Mouse (Mus musculus) cortical plate, adult 2 months (tissue): ENCODE measurements around the gene Ipo11. TPM values are rescaled to one million over a fixed set of nuclear protein-coding genes. Genes with fewer than 3 reads are reported as not detected.

Experiments used
- H3K27ac ChIP-seq: fragments of 200-500 bp; 2 replicates; pipeline ENCODE4 v1.5.1; 2012; ENCODE audit warnings: low read length, control low read depth, inconsistent platforms; ENCODE audit not compliant: insufficient read depth
- H3K4me1 ChIP-seq: fragments of 200-500 bp; 2 replicates; pipeline ENCODE4 v1.6.1; 2011; ENCODE audit warnings: low read length; ENCODE audit not compliant: control insufficient read depth, insufficient read depth
- H3K4me3 ChIP-seq: fragments of 200-500 bp; 2 replicates; pipeline ENCODE4 v1.5.1; 2011; ENCODE audit warnings: mild to moderate bottlenecking, low read length, control low read depth; ENCODE audit not compliant: insufficient read depth
- CTCF ChIP-seq: fragments of 200-500 bp; IDR thresholded peaks from 2 replicates; pipeline ENCODE4 v1.5.1; 2011; ENCODE audit warnings: mild to moderate bottlenecking, control low read depth, low read length; ENCODE audit not compliant: insufficient read depth; ENCODE audit errors: extremely low read depth
- POLR2A ChIP-seq: fragments of 200-500 bp; IDR thresholded peaks from 2 replicates; pipeline ENCODE4 v1.6.1; 2011; ENCODE audit warnings: mild to moderate bottlenecking, low read length, control low read depth; ENCODE audit not compliant: insufficient read depth; ENCODE audit errors: extremely low read depth
- polyA plus RNA-seq: library from polyadenylated mRNA; depleted of rRNA; stranded (reverse); fragments of >200 nt; gene quantifications from 2 replicates; pipeline ENCODE4 v1.2.3, GENCODE M21; 2012

The Ipo11 gene
- polyA plus RNA-seq, 1 experiment: 45.6 TPM

DNA sequence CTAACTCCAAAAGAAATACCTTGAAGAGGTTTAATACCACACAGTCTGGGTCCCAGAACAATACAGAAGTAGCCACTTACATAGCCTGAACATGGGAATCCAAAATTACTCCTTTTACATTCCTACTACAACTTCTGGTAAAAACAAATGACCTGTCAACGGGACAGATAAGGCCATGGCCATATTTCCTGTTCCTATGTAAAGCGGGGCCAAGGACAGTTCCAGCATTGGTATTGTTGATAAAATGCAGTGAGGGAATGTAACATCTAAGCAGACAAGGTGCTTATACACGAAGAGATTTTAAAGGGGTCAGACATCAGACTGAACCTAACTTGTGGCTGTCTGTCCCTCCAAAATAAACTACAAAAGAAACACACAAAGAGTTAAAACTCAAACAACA, 91.8 kb downstream of the Ipo11 start:
- H3K4me3 ChIP-seq: no peak overlapping the region
- TF ChIP-seq CTCF: no peak
- no peak for TF ChIP-seq POLR2A
- no peaks in the 10 kb centered on the region for H3K4me1 ChIP-seq
- no peak overlapping the region for H3K27ac ChIP-seq

DNA sequence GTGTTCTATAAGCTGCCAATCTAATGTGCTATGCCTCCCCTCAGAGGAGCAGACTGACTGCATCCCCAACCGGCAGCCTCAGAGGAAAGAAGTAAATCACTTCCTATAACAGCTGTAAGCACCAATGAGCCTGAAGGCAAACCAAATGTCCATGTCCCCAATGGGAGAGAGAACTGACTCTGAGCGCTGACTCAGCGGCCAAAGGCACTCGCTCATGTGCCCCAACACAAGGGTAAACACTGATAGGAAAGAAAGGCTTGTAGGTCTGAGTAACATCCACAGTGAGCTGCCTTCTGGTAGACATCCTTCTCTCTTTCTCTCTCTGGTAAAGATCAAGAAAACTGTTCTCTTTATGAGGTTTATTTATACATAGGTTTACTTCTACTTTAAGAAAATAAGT, 94.2 kb downstream of the Ipo11 start:
- Histone ChIP-seq H3K27ac (no peak overlapping the region), H3K4me3 (no peak overlapping the region), H3K4me1 (peaks cover 2% of the 10 kb centered on the region; the same call in 1 of the 2 replicates)
- TF ChIP-seq POLR2A: no peak
- no peak for TF ChIP-seq CTCF

DNA sequence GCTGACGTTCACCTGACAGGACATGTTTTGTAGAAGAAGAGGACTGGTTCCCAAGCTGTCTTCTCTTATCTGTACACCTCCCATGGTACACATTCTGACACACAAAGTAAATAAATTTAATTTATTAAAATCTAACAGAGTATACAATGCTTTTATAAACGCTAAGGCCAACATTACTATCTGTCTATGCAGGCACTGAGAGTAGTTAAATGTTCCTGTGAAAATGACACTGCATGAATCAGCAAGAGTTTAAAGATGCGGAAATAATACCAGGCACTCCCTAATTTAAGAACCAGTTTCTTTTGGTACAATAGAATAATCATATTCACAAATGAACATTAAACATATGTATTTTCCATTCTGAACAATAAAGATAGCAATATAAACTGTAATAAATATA, 98.0 kb downstream of the Ipo11 start:
- no peak for TF ChIP-seq POLR2A
- TF ChIP-seq CTCF: no peak
- Histone ChIP-seq H3K4me3 (no peak overlapping the region), H3K27ac (no peak overlapping the region), H3K4me1 (peaks cover 5% of the 10 kb centered on the region)

DNA sequence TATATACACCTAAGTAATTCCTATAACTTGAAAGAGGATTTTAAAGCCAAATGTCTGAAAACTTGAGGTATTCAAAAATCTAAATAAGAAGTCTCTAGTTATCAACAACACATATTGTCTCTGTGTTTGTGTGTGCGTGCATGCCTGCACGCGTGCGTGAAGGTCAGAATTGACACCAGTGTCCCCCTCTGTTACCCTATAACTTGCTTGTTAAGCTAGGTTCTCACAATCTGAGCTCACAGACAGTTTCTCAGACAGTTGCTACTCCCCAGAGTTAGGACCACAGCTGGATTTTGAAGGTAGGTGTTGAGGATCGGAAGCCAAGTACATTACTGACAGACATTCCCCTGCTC, 100.3 kb downstream of the Ipo11 start:
- Histone ChIP-seq H3K27ac (peak overlapping the region; percentile 77; the same call in 1 of the 2 replicates), H3K4me3 (peak overlapping the region; percentile 26; the same call in 1 of the 2 replicates), H3K4me1 (peaks cover 5% of the 10 kb centered on the region)
- no peak for TF ChIP-seq CTCF
- TF ChIP-seq POLR2A: no peak

DNA sequence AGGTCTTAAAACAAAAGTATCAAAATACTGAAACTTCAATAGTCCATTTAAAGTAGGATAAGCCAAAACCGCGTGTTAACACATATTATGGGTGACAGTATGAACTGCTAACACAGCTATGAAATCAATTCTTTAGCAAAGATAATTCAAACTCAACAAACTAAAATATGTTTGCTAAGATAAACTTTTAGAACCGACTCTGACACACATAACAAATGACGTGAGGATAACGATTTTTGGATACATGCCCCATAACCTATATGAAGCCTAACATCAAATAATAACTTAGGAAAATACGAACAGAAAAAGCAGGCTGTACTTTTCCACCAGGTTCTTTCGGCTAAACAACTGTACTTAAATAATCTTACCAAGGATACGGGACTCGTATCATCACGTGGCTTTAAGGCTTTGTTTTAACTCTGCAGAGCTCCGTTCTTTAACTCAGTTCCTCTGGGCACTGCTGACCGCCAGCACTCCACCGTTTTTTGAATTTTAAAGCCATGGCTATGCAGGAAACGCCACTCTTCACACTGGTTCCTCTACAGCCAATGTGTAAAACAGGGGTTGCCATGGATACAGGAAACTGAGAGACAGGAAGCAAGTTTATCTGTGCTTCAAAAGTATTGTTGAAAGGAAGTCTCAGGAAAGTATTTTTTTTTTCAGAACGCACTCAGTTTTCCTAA, 100.8 kb downstream of the Ipo11 start:
- TF ChIP-seq POLR2A (no peak), CTCF (no peak)
- Histone ChIP-seq H3K4me1 (peaks cover 5% of the 10 kb centered on the region), H3K4me3 (peak overlapping the region; percentile 26; the same call in 1 of the 2 replicates), H3K27ac (no peak overlapping the region)

DNA sequence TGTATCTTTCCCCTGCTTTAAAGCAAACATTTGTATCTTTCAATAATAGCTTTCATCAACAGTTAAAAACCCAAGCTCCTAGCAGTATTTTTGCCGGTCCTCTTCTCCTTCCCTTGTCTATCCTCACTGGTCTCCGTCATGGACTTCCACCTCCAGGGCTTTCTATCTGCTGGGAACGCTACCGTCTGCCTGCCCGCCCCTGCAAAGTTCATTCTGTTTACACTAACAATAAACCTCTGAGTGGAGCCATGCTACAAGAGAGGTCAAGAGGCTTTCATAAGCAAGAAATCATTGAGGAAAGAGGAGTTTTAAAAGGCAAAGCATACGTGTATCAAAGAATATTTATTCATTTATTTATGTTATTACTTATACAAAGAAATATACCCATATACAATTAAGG, 106.7 kb downstream of the Ipo11 start:
- H3K27ac ChIP-seq: no peak overlapping the region
- TF ChIP-seq CTCF: no peak
- H3K4me3 ChIP-seq: no peak overlapping the region
- H3K4me1 ChIP-seq: no peaks in the 10 kb centered on the region

DNA sequence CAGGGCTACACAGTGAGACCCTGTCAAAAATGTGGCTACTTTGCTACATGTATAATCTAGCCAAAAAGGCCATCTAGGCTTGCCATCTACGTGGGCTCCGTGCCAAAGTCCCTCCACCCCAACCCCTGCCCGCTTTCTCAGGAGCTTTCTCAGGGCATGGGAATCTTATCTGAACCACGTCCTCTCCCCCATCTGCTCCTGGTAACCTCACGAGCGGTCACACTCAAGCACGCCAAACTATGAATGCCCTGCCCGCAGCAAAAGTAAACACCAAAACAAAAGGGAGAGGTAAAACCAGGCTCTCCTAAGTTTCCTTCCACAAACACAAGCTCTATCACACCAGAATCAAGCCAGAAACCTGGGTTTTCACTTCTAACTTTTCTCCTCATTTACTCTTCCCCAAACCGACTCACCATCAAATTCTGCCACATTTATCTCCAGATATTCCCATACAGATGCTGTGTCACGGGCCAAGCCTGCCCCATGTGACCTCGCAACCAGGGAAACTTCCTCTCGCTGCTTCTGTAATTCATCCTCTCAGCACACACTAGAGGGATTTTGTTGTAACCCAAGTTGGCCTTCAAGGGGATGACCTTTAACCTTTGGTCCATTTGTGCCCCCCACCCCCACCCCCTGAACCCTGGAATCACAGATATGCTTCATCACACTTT, 107.3 kb downstream of the Ipo11 start:
- H3K4me3 ChIP-seq: no peak overlapping the region
- no peak overlapping the region for H3K27ac ChIP-seq
- no peak for TF ChIP-seq POLR2A
- no peaks in the 10 kb centered on the region for H3K4me1 ChIP-seq

DNA sequence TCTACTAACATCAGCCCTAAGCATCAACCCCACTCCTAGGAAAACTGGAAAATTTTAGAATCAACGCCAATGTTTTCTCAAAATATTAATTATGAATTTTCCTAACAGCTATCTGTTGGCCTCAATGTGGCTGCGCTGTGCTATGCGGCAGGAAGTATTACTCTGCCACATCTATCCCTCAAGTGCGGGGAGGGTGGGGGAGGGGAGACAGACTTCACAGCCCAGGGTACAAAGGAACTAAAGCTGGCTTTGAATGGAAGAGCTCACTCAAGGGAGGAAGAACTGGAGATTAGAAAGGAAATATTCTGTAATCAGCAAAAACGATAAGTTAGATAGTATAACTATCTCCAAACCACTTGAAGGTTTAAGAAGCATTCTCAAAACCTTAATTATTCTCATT, 111.1 kb downstream of the Ipo11 start:
- Histone ChIP-seq H3K27ac (no peak overlapping the region), H3K4me3 (no peak overlapping the region), H3K4me1 (no peaks in the 10 kb centered on the region)
- TF ChIP-seq CTCF (no peak), POLR2A (no peak)

DNA sequence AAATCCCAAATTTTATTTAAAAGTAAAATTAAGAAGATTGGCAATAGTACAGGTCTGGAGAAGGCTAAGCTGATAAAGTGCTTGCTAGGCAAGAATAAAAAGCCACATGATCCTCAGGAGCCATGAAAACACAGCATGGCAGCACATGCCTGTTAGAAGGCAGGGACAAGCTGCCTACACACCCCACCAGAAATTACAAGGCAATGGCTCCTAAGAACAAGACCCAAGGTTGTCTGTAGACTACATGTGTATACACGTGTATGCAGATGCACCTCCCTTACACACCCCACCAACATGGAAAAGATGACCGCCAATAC, 112.9 kb downstream of the Ipo11 start:
- TF ChIP-seq POLR2A (no peak), CTCF (no peak)
- no peak overlapping the region for H3K27ac ChIP-seq
- no peaks in the 10 kb centered on the region for H3K4me1 ChIP-seq
- no peak overlapping the region for H3K4me3 ChIP-seq

DNA sequence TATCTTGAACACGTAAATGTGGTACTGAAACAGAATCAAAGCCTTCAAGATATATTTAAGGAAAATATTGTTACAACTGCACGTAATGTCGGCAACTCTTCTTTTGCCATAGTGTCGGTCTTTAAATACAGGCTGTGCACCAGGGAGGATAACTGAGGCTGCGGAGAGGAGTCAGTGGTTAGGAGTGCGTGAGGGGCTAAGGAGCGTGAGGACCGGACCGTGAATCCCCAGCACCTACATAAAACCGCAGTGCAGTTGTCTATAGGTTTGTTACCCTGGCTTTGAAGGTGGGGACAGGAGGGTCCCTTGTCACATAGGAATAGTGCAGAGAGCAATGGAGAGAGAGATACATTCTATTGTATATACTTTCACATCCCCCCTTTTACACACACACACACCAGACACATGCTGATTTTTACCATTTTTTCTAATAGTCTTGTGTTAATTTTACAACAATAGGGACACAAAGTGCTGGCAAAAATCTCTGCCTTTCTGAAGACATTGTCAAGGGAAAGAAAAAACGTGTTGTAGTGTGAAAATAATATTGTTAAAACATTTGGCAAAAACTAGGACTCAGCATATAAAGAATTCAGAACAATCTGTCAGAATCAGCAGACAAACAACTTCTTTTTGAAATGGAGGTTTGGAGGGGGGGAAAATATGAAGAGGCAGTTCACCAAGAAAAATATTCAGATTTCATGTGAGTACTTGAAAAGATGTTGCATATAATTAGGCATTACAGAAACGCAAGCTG, 113.5 kb downstream of the Ipo11 start:
- no peak overlapping the region for H3K4me3 ChIP-seq
- TF ChIP-seq CTCF (no peak), POLR2A (no peak)
- no peaks in the 10 kb centered on the region for H3K4me1 ChIP-seq
- H3K27ac ChIP-seq: no peak overlapping the region
